Mouse (Mus musculus): Measurements from ENCODE around the gene Gm382. TPM values are rescaled to one million over a fixed set of nuclear protein-coding genes. Genes with fewer than 3 reads are reported as not detected.

The Gm382 gene
- not detected in 2 replicates for polyA plus RNA-seq (2015; fragmentation: Nextera tagmentation; extraction: Ambion mirVana)

GRCm38 (mm10) chrX:127039672-127040071 lies at the start of gene Gm382:
Gene Gm382 (plus strand): TSS chrX:127039972.
- no peaks in the 10 kb centered on the region for H3K9me3 ChIP-seq
- H3K27me3 ChIP-seq, result no peaks in the 10 kb centered on the region
- H3K27ac ChIP-seq (replicated peaks), result no peak within 1 kb of the TSS
- H3K4me1 ChIP-seq (replicated peaks), result no peaks in the 10 kb centered on the region
- WGBS, result 87% methylated on average over 1 of the region's 1 CpGs
- no peaks in the 10 kb centered on the region for H3K36me3 ChIP-seq
- H3K4me2 ChIP-seq, result no peak within 1 kb of the TSS
- no peak for ATAC-seq (ENCODE audit: low FRiP score, low read depth)
- no peak within 1 kb of the TSS for H3K4me3 ChIP-seq
- no peak within 1 kb of the TSS for H3K9ac ChIP-seq

- no peaks in the 10 kb centered on the region for H3K9me3 ChIP-seq
- WGBS, result 75% methylated on average over 2 of the region's 2 CpGs
These were observed 30.4 kb downstream of the Gm382 start for GRCm38 (mm10) chrX:127070179-127070578.

GRCm38 (mm10) chrX:127091282-127091681 lies 51.5 kb downstream of the Gm382 start:
- ATAC-seq (ENCODE audit: low FRiP score, low read depth), result no peak
- Histone ChIP-seq H3K9me3 (no peaks in the 10 kb centered on the region), H3K4me2 (no peak overlapping the region), H3K27me3 (no peaks in the 10 kb centered on the region), H3K27ac (replicated peaks) (no peak overlapping the region), H3K36me3 (no peaks in the 10 kb centered on the region), H3K4me3 (no peak overlapping the region), H3K9ac (no peak overlapping the region), H3K4me1 (replicated peaks) (no peaks in the 10 kb centered on the region)
- 72% methylated on average over 2 of the region's 2 CpGs for WGBS

More at GRCm38 (mm10) chrX:127070179-127070578, 30.4 kb downstream of the Gm382 start:
- Histone ChIP-seq H3K36me3 (no peaks in the 10 kb centered on the region), H3K4me2 (no peak overlapping the region), H3K4me3 (no peak overlapping the region), H3K27ac (replicated peaks) (no peak overlapping the region), H3K9ac (no peak overlapping the region), H3K27me3 (no peaks in the 10 kb centered on the region), H3K4me1 (replicated peaks) (no peaks in the 10 kb centered on the region)
- no peak for ATAC-seq (ENCODE audit: low FRiP score, low read depth)

- Histone ChIP-seq H3K27me3 (no peaks in the 10 kb centered on the region), H3K27ac (replicated peaks) (no peak overlapping the region), H3K9me3 (no peaks in the 10 kb centered on the region), H3K4me3 (no peak overlapping the region), H3K9ac (no peak overlapping the region), H3K36me3 (no peaks in the 10 kb centered on the region), H3K4me2 (no peak overlapping the region), H3K4me1 (replicated peaks) (no peaks in the 10 kb centered on the region)
- no peak for ATAC-seq (ENCODE audit: low FRiP score, low read depth)
These were observed 53.3 kb downstream of the Gm382 start for GRCm38 (mm10) chrX:127093036-127093435.

- Histone ChIP-seq H3K9me3 (no peaks in the 10 kb centered on the region), H3K4me1 (replicated peaks) (no peaks in the 10 kb centered on the region), H3K4me3 (no peak overlapping the region), H3K27me3 (no peaks in the 10 kb centered on the region), H3K9ac (no peak overlapping the region), H3K27ac (replicated peaks) (no peak overlapping the region), H3K4me2 (no peak overlapping the region), H3K36me3 (no peaks in the 10 kb centered on the region)
- WGBS, result 77% methylated on average over 3 of the region's 3 CpGs
- ATAC-seq (ENCODE audit: low FRiP score, low read depth), result no peak
These were observed 54.2 kb downstream of the Gm382 start for GRCm38 (mm10) chrX:127093961-127094360.

- no peaks in the 10 kb centered on the region for H3K4me1 ChIP-seq (replicated peaks)
- H3K9ac ChIP-seq, result no peak overlapping the region
- no peak for ATAC-seq (ENCODE audit: low FRiP score, low read depth)
- no peak overlapping the region for H3K27ac ChIP-seq (replicated peaks)
- no peaks in the 10 kb centered on the region for H3K9me3 ChIP-seq
- no peaks in the 10 kb centered on the region for H3K27me3 ChIP-seq
- H3K4me3 ChIP-seq, result no peak overlapping the region
- H3K36me3 ChIP-seq, result no peaks in the 10 kb centered on the region
- no peak overlapping the region for H3K4me2 ChIP-seq
- 82% methylated on average over 2 of the region's 2 CpGs for WGBS
These were observed 64.6 kb downstream of the Gm382 start for GRCm38 (mm10) chrX:127104341-127104740.

Other genes starting within 250 kb of the Gm382 start
- not detected in 2 replicates for gene 4932411N23Rik, start 224.1 kb upstream of the Gm382 start, polyA plus RNA-seq (2015; fragmentation: Nextera tagmentation; extraction: Ambion mirVana)